Mouse (Mus musculus) forebrain, embryonic 11.5 days (tissue): ENCODE measurements at regions not wholly inside any gene's neighbourhood (a gene's known extent, or its start where the extent isn't known, plus 50 kb on each side); places are given as distances from the start of the nearest gene placed in this dataset.
A peak's percentile ranks its signal among the peaks of the same experiment; 100 is the strongest.

Experiments used
- ATAC-seq: fragments of 200-750 bp; cut with Nextera tagmentation; replicated peaks from 2 replicates; pipeline ENCODE4 v1.8.0; 2017; ENCODE audit warnings: moderate TSS enrichment; ENCODE audit not compliant: low FRiP score
- DNase-seq: peaks from one replicate; pipeline ENCODE4 v3.0.0-alpha.2; 2017; ENCODE audit warnings: low spot score
- H3K27ac ChIP-seq: fragments of 300-500 bp; sonication (generic); 2 replicates; pipeline ENCODE4 v1.5.1; 2014; ENCODE audit warnings: low read depth, low read length
- H3K27me3 ChIP-seq: fragments of 300-500 bp; sonication (generic); 2 replicates; pipeline ENCODE4 v1.6.1; 2014; ENCODE audit warnings: mild to moderate bottlenecking, low read length, mixed read lengths; ENCODE audit not compliant: control insufficient read depth, insufficient read depth
- H3K36me3 ChIP-seq: fragments of 300-500 bp; sonication (generic); 2 replicates; pipeline ENCODE4 v1.6.1; 2014; ENCODE audit warnings: mild to moderate bottlenecking, low read length, moderate library complexity, mixed read lengths; ENCODE audit not compliant: control insufficient read depth, insufficient read depth
- H3K4me1 ChIP-seq: fragments of 300-500 bp; sonication (generic); replicated peaks from 2 replicates; pipeline ENCODE4 v1.6.1; 2014; ENCODE audit warnings: low read length, mixed read lengths; ENCODE audit not compliant: control insufficient read depth, insufficient read depth
- H3K4me2 ChIP-seq: fragments of 300-500 bp; sonication (generic); 2 replicates; pipeline ENCODE4 v1.6.1; 2014; ENCODE audit warnings: low read depth, mild to moderate bottlenecking, low read length, moderate library complexity, mixed read lengths; ENCODE audit not compliant: severe bottlenecking
- H3K4me3 ChIP-seq: fragments of 300-500 bp; sonication (generic); 2 replicates; pipeline ENCODE4 v1.5.1; 2014; ENCODE audit warnings: low read depth, low read length
- H3K9ac ChIP-seq: fragments of 300-500 bp; sonication (generic); 2 replicates; pipeline ENCODE4 v1.6.1; 2014; ENCODE audit warnings: low read length
- H3K9me3 ChIP-seq: fragments of 300-500 bp; sonication (generic); 2 replicates; pipeline ENCODE4 v1.6.1; 2016; ENCODE audit warnings: low read length, mixed read lengths; ENCODE audit not compliant: control insufficient read depth
- WGBS: fragments of 180-500 bp; shearing (Covaris S2); extraction: QIAGEN DNeasy Blood & Tissue Kit; methylation state at CpG from one replicate; pipeline ENCODE4 v1.1.7; 2014; 5-methylcytosine and 5-hydroxymethylcytosine counted together

GRCm38 (mm10) chr4:99458984-99459383 is 163.3 kb downstream of the Gm12689 start:
- Histone ChIP-seq H3K4me1 (peaks cover 8% of the 10 kb centered on the region; the same call in 1 of the 2 replicates), H3K9me3 (no peaks in the 10 kb centered on the region), H3K9ac (no peak overlapping the region), H3K4me2 (no peak overlapping the region), H3K4me3 (no peak overlapping the region), H3K27ac (no peak overlapping the region), H3K27me3 (peaks cover 17% of the 10 kb centered on the region), H3K36me3 (no peaks in the 10 kb centered on the region)
- 0 out of 2 replicates have a peak, but pooled peaks have one; percentile 55 for ATAC-seq
- 50% methylated on average over 4 of the region's 4 CpGs for WGBS
- no peak for DNase-seq

- no peak overlapping the region for H3K27ac ChIP-seq
- H3K27me3 ChIP-seq, result peaks cover 17% of the 10 kb centered on the region
- DNase-seq (peak; percentile 89), ATAC-seq (peak; percentile 96)
- peak overlapping the region; percentile 16; the same call in 1 of the 2 replicates for H3K9ac ChIP-seq
- H3K4me1 ChIP-seq, result peaks cover 8% of the 10 kb centered on the region; the same call in 1 of the 2 replicates
- no peak overlapping the region for H3K4me3 ChIP-seq
- WGBS, result 3% methylated on average over 14 of the region's 14 CpGs
- H3K9me3 ChIP-seq, result no peaks in the 10 kb centered on the region
- no peaks in the 10 kb centered on the region for H3K36me3 ChIP-seq
- peak overlapping the region; percentile 39; the same call in 1 of the 2 replicates for H3K4me2 ChIP-seq
These were observed 163.7 kb downstream of the Gm12689 start for GRCm38 (mm10) chr4:99459436-99459835.

- Histone ChIP-seq H3K36me3 (no peaks in the 10 kb centered on the region), H3K4me3 (no peak overlapping the region), H3K9ac (no peak overlapping the region), H3K27me3 (peaks cover 10% of the 10 kb centered on the region; the same call in 1 of the 2 replicates), H3K4me1 (peaks cover 3% of the 10 kb centered on the region; the same call in 1 of the 2 replicates), H3K9me3 (no peaks in the 10 kb centered on the region), H3K27ac (no peak overlapping the region), H3K4me2 (no peak overlapping the region)
- no peak for ATAC-seq
- DNase-seq, result no peak
- 87% methylated on average over 9 of the region's 9 CpGs for WGBS
These were observed 169.8 kb downstream of the Gm12689 start for GRCm38 (mm10) chr4:99465493-99465892.

- H3K9ac ChIP-seq, result no peak overlapping the region; the same call in 1 of the 2 replicates
- H3K36me3 ChIP-seq, result no peaks in the 10 kb centered on the region
- H3K4me1 ChIP-seq, result peaks cover 5% of the 10 kb centered on the region
- WGBS, result 11% methylated on average over 11 of the region's 11 CpGs
- no peak overlapping the region for H3K4me2 ChIP-seq
- H3K27ac ChIP-seq, result no peak overlapping the region
- no peaks in the 10 kb centered on the region for H3K9me3 ChIP-seq
- H3K27me3 ChIP-seq, result peaks cover 2% of the 10 kb centered on the region; the same call in 1 of the 2 replicates
- ATAC-seq (0 out of 2 replicates have a peak, but pooled peaks have one; percentile 42), DNase-seq (peak; percentile 56)
- H3K4me3 ChIP-seq, result no peak overlapping the region
These were observed 180.1 kb downstream of the Gm12689 start for GRCm38 (mm10) chr4:99475701-99476218.

- Histone ChIP-seq H3K4me1 (no peaks in the 10 kb centered on the region), H3K4me3 (no peak overlapping the region), H3K27ac (no peak overlapping the region), H3K27me3 (no peaks in the 10 kb centered on the region), H3K9ac (no peak overlapping the region), H3K9me3 (no peaks in the 10 kb centered on the region), H3K36me3 (no peaks in the 10 kb centered on the region), H3K4me2 (no peak overlapping the region)
- no peak for ATAC-seq
- DNase-seq, result no peak
- 64% methylated on average over 4 of the region's 4 CpGs for WGBS
These were observed 171.8 kb upstream of the Foxd3 start for GRCm38 (mm10) chr4:99484271-99484670.

- no peak for DNase-seq
- WGBS, result 78% methylated on average over 12 of the region's 12 CpGs
These were observed 164.3 kb upstream of the Foxd3 start for GRCm38 (mm10) chr4:99491536-99492514.

GRCm38 (mm10) chr4:99503221-99503744 is 152.8 kb upstream of the Foxd3 start:
- Histone ChIP-seq H3K9ac (no peak overlapping the region), H3K4me2 (no peak overlapping the region), H3K4me3 (no peak overlapping the region), H3K9me3 (no peaks in the 10 kb centered on the region), H3K36me3 (no peaks in the 10 kb centered on the region), H3K27ac (no peak overlapping the region), H3K4me1 (no peaks in the 10 kb centered on the region), H3K27me3 (no peaks in the 10 kb centered on the region)
- WGBS, result 58% methylated on average over 10 of the region's 10 CpGs
- DNase-seq, result no peak
- no peak for ATAC-seq

More at GRCm38 (mm10) chr4:99491536-99492514, 164.3 kb upstream of the Foxd3 start:
- ATAC-seq, result no peak
- Histone ChIP-seq H3K4me2 (no peak overlapping the region), H3K36me3 (no peaks in the 10 kb centered on the region), H3K27ac (no peak overlapping the region), H3K9me3 (no peaks in the 10 kb centered on the region), H3K9ac (no peak overlapping the region), H3K4me1 (no peaks in the 10 kb centered on the region), H3K27me3 (no peaks in the 10 kb centered on the region), H3K4me3 (no peak overlapping the region)

- no peak overlapping the region for H3K4me2 ChIP-seq
- no peaks in the 10 kb centered on the region for H3K9me3 ChIP-seq
- 57% methylated on average over 6 of the region's 6 CpGs for WGBS
- H3K27ac ChIP-seq, result no peak overlapping the region
- H3K27me3 ChIP-seq, result no peaks in the 10 kb centered on the region
- no peaks in the 10 kb centered on the region for H3K4me1 ChIP-seq
- no peaks in the 10 kb centered on the region for H3K36me3 ChIP-seq
- ATAC-seq (no peak), DNase-seq (no peak)
- no peak overlapping the region for H3K9ac ChIP-seq
- no peak overlapping the region for H3K4me3 ChIP-seq
These were observed 144.1 kb upstream of the Foxd3 start for GRCm38 (mm10) chr4:99511993-99512392.
